In the genomic region with DNA sequence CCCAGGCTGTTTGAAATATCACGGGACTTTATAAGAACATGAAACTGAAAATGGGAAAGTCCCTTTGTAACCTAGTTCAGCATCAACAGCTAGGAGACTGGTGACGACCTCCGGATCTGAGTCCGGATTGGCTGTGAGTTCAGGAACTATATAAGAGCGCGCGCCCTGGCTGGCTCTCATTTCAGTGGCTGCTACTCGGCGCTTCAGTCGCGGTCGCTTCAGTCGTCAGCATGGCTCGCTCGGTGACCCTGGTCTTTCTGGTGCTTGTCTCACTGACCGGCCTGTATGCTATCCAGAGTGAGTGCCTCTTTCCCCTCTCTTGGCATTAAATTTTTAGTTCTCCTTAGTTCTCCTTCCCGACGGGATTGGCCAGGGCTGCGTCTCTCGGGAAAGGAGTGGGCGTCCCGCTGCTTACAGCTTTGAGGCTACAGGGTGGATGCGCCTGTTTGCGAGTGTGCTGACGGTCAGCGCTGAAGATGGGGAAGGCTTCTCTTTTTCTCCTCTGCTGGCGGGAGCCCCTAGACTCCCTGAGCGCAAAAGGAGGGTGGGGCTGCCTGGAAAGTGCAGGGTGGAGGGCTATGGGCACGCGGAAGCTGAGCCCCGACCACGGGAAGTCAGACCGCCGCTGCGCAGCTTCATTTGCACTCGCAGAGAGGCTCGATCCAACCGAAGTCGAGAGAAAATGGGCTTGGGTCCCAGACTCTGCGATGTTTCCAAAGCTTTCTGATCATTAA, we compare ENCODE assay signal across 8 mouse cellular contexts. TPM values are rescaled to one million over a fixed set of nuclear protein-coding genes. Genes with fewer than 3 reads are reported as not detected.
DNase-seq lines count a peak whose midpoint lies in the region; ATAC-seq lines count a peak whose summit lies in the region.

A gene (plus strand): TSS at position 179 of the 734 bp plus-strand sequence.

- ATAC-seq in forebrain, embryonic 14.5 days: peak; percentile 99
- peak; percentile 99 for ATAC-seq in neural tube, embryonic 15.5 days (ENCODE audit: low FRiP score)

- intact Hi-C loops in heart, postnatal 14 days (cut with DNase I): loop anchor here (2.0 kb wide), 1 partner anchor 29 kb away; a partner anchor contains a TSS

- no peaks in the 10 kb centered on the region for H3K4me1 ChIP-seq in forebrain, embryonic 14.5 days (ENCODE audit: control insufficient read depth, insufficient read depth, low read length)
- H3K4me1 ChIP-seq in neural tube, embryonic 15.5 days: peaks cover 7% of the 10 kb centered on the region; the same call in 1 of the 2 replicates

- H3K27ac ChIP-seq in forebrain, embryonic 14.5 days (ENCODE audit: low read depth, low read length): no peak within 1 kb of the TSS
- peak within 1 kb of the TSS; percentile 68 for H3K27ac ChIP-seq in neural tube, embryonic 15.5 days (replicated peaks)

- H3K36me3 ChIP-seq in forebrain, embryonic 14.5 days (ENCODE audit: control insufficient read depth, insufficient read depth, low read length): no peaks in the 10 kb centered on the region
- H3K36me3 ChIP-seq in neural tube, embryonic 15.5 days: no peaks in the 10 kb centered on the region

- DNase-seq in ES-CJ7 (ENCODE audit: low read depth, low spot score): peak; percentile 90
- peak; percentile 84 for DNase-seq in cerebellum, adult 11 months
- DNase-seq in forebrain, embryonic 14.5 days (ENCODE audit: low spot score): peak; percentile 97
- peak; percentile 93 to 97 for DNase-seq in heart, postnatal 14 days
- DNase-seq in layer of hippocampus, adult 11-12 months (ENCODE audit: low spot score): peak; percentile 97
- peak; percentile 95 to 96 for DNase-seq in lung, adult 18-20 months
- peak; percentile 86 for DNase-seq in testis, postnatal 14 days (ENCODE audit: low spot score)

- H3K9me3 ChIP-seq in forebrain, embryonic 14.5 days (replicated peaks; ENCODE audit: control insufficient read depth, low read length): no peaks in the 10 kb centered on the region
- H3K9me3 ChIP-seq in neural tube, embryonic 15.5 days (replicated peaks): no peaks in the 10 kb centered on the region

- peak within 1 kb of the TSS; percentile 73 for H3K9ac ChIP-seq in forebrain, embryonic 14.5 days (ENCODE audit: low read length)
- peak within 1 kb of the TSS; percentile 46 for H3K9ac ChIP-seq in neural tube, embryonic 15.5 days (replicated peaks)

- under 1% methylated on average over 40 of the region's 40 CpGs for WGBS in forebrain, embryonic 14.5 days
- WGBS in neural tube, embryonic 15.5 days: under 1% methylated on average over 40 of the region's 40 CpGs

- H3K27me3 ChIP-seq in forebrain, embryonic 14.5 days (replicated peaks; ENCODE audit: control insufficient read depth, insufficient read depth, low read length): no peaks in the 10 kb centered on the region
- H3K27me3 ChIP-seq in neural tube, embryonic 15.5 days (replicated peaks): no peaks in the 10 kb centered on the region

- peak within 1 kb of the TSS; percentile 89 for H3K4me2 ChIP-seq in forebrain, embryonic 14.5 days (ENCODE audit: low read length)
- peak within 1 kb of the TSS; percentile 93 for H3K4me2 ChIP-seq in neural tube, embryonic 15.5 days

- H3K4me3 ChIP-seq in forebrain, embryonic 14.5 days (ENCODE audit: low read depth, low read length): peak within 1 kb of the TSS; percentile 63
- peak within 1 kb of the TSS; percentile 51 for H3K4me3 ChIP-seq in neural tube, embryonic 15.5 days (replicated peaks)

RNA-seq across cellular contexts. Expression of the gene that starts here (rescaled TPM):
- polyA plus RNA-seq in forebrain, embryonic 14.5 days (2014; fragmentation: Nextera tagmentation; extraction: Ambion mirVana): 89.8 and 92.2 TPM in 2 replicates
- total RNA-seq in heart, postnatal 14 days (2021): 100 to 1,000 TPM; 116 to 127 TPM
- polyA plus RNA-seq in neural tube, embryonic 15.5 days (2015; fragmentation: Nextera tagmentation; extraction: Ambion mirVana): 138 and 290 TPM in 2 replicates
